Mouse (Mus musculus) thymus, postnatal 0 days (tissue): ENCODE measurements around the gene Ldha. TPM values are rescaled to one million over a fixed set of nuclear protein-coding genes. Genes with fewer than 3 reads are reported as not detected.

Experiments used
- DNase-seq: peaks from one replicate; pipeline ENCODE4 v3.0.0-alpha.2; 2015; ENCODE audit warnings: low spot score
- polyA plus RNA-seq: library from polyadenylated mRNA; unstranded; fragments of >200 nt; fragmentation: Nextera tagmentation; extraction: Ambion mirVana; gene quantifications from 2 replicates; pipeline ENCODE4 v1.2.1, GENCODE M21; 2015

Ldha gene
- polyA plus RNA-seq, 1 experiment from 2014 or later = 1,216 TPM

- peak; percentile 14 for DNase-seq
These were observed 4.2 kb upstream of the Ldha start for GRCm38 (mm10) chr7:46837073-46837472.

- DNase-seq = peak; percentile 71
These were observed 3.1 kb upstream of the Ldha start for GRCm38 (mm10) chr7:46838104-46838671.

- peak; percentile 82 for DNase-seq
These were observed 2.4 kb upstream of the Ldha start for GRCm38 (mm10) chr7:46838891-46839302.

- no peak for DNase-seq
These were observed 1.8 kb upstream of the Ldha start for GRCm38 (mm10) chr7:46839446-46839845.

GRCm38 (mm10) chr7:46839861-46840260 lies 1.4 kb upstream of the Ldha start:
- DNase-seq = no peak

GRCm38 (mm10) chr7:46840326-46840725 lies 949 bp upstream of the Ldha start:
- no peak for DNase-seq

- no peak for DNase-seq
These were observed 1.0 kb downstream of the Ldha start for GRCm38 (mm10) chr7:46842278-46842677.

- DNase-seq = no peak
These were observed 2.3 kb downstream of the Ldha start for GRCm38 (mm10) chr7:46843576-46843975.

GRCm38 (mm10) chr7:46845211-46845977 lies 4.1 kb downstream of the Ldha start:
- peak; percentile 86 for DNase-seq

- DNase-seq = peak; percentile 67
These were observed 4.8 kb downstream of the Ldha start for GRCm38 (mm10) chr7:46845978-46846485.

GRCm38 (mm10) chr7:46846486-46847244 lies 5.4 kb downstream of the Ldha start:
- peak; percentile 90 for DNase-seq

GRCm38 (mm10) chr7:46849287-46849686 lies 8.0 kb downstream of the Ldha start:
- DNase-seq = no peak

- no peak for DNase-seq
These were observed 9.8 kb downstream of the Ldha start for GRCm38 (mm10) chr7:46851026-46851425.

- DNase-seq = no peak
These were observed 11.4 kb downstream of the Ldha start for GRCm38 (mm10) chr7:46852666-46853065.

- DNase-seq = no peak
These were observed 12.1 kb downstream of the Ldha start for GRCm38 (mm10) chr7:46853365-46853764.

- no peak for DNase-seq
These were observed 14.7 kb downstream of the Ldha start for GRCm38 (mm10) chr7:46855866-46856560.

- no peak for DNase-seq
These were observed 16.2 kb downstream of the Ldha start for GRCm38 (mm10) chr7:46857436-46857835.

GRCm38 (mm10) chr7:46859031-46859430 lies 17.8 kb downstream of the Ldha start:
- no peak for DNase-seq

- no peak for DNase-seq
These were observed 19.7 kb downstream of the Ldha start, which contains the start of gene Ldhc for GRCm38 (mm10) chr7:46860996-46861395. TSS of gene Ldhc (plus strand) at chr7:46861203.

- peak; percentile 13 for DNase-seq
These were observed 30.7 kb downstream of the Ldha start for GRCm38 (mm10) chr7:46871988-46872387.

GRCm38 (mm10) chr7:46876841-46877240 lies 35.6 kb downstream of the Ldha start:
- DNase-seq = no peak
